Mouse (Mus musculus) lung, embryonic 14.5 days (tissue): ENCODE results near the gene Gcnt2. TPM values are rescaled to one million over a fixed set of nuclear protein-coding genes. Genes with fewer than 3 reads are reported as not detected.

ENCODE experiments used
- ATAC-seq: fragments of 200-750 bp; cut with Nextera tagmentation; 2 replicates; pipeline ENCODE4 v1.8.0; 2017; ENCODE audit warnings: mild to moderate bottlenecking, moderate TSS enrichment, moderate library complexity; ENCODE audit not compliant: insufficient read depth
- DNase-seq: peaks from one replicate; pipeline ENCODE4 v3.0.0-alpha.2; 2015
- H3K27ac ChIP-seq: fragments of 300-500 bp; sonication (generic); 2 replicates; pipeline ENCODE4 v1.5.1; 2014; ENCODE audit warnings: low read depth, mild to moderate bottlenecking, moderate library complexity
- H3K27me3 ChIP-seq: fragments of 300-500 bp; sonication (generic); 2 replicates; pipeline ENCODE4 v1.6.1; 2014; ENCODE audit warnings: low read length, control low read depth; ENCODE audit not compliant: insufficient read depth
- H3K36me3 ChIP-seq: fragments of 300-500 bp; sonication (generic); 2 replicates; pipeline ENCODE4 v1.6.1; 2014; ENCODE audit warnings: control low read depth; ENCODE audit not compliant: insufficient read depth
- H3K4me1 ChIP-seq: fragments of 300-500 bp; sonication (generic); 2 replicates; pipeline ENCODE4 v1.6.1; 2014; ENCODE audit warnings: antibody characterized with exemption, control low read depth; ENCODE audit not compliant: insufficient read depth
- H3K4me2 ChIP-seq: fragments of 300-500 bp; sonication (generic); 2 replicates; pipeline ENCODE4 v1.6.1; 2014; ENCODE audit warnings: mild to moderate bottlenecking
- H3K4me3 ChIP-seq: fragments of 300-500 bp; sonication (generic); 2 replicates; pipeline ENCODE4 v1.5.1; 2014; ENCODE audit warnings: low read depth, low read length
- H3K9ac ChIP-seq: fragments of 300-500 bp; sonication (generic); 2 replicates; pipeline ENCODE4 v1.6.1; 2014
- H3K9me3 ChIP-seq: fragments of 300-500 bp; sonication (generic); 2 replicates; pipeline ENCODE4 v1.6.1; 2016; ENCODE audit warnings: low read depth, low read length, control low read depth
- CTCF ChIP-seq: IDR thresholded peaks from 2 replicates; pipeline ENCODE4 v1.5.1; 2016; ENCODE audit warnings: antibody characterized with exemption, low read depth
- WGBS: fragments of 180-500 bp; shearing (Covaris S2); extraction: QIAGEN DNeasy Blood & Tissue Kit; methylation state at CpG from one replicate; pipeline ENCODE4 v1.1.7; 2014; 5-methylcytosine and 5-hydroxymethylcytosine counted together
- polyA plus RNA-seq: library from polyadenylated mRNA; unstranded; fragments of >200 nt; fragmentation: Nextera tagmentation; extraction: Ambion mirVana; gene quantifications from 2 replicates; pipeline ENCODE4 v1.2.1, GENCODE M21; 2014

The Gcnt2 gene
- polyA plus RNA-seq, 1 experiment from 2014 or later, result 2.5 TPM

- H3K4me1 ChIP-seq, result peaks cover 4% of the 10 kb centered on the region; the same call in 1 of the 2 replicates
- TF ChIP-seq CTCF, result no peak
- no peaks in the 10 kb centered on the region for H3K27me3 ChIP-seq
- WGBS, result 47% methylated on average over 5 of the region's 5 CpGs
- no peaks in the 10 kb centered on the region for H3K9me3 ChIP-seq
- no peak overlapping the region for H3K9ac ChIP-seq
- H3K4me3 ChIP-seq, result no peak overlapping the region
- H3K36me3 ChIP-seq, result no peaks in the 10 kb centered on the region
- no peak overlapping the region for H3K4me2 ChIP-seq
- no peak for ATAC-seq
- no peak for DNase-seq
- H3K27ac ChIP-seq, result no peak overlapping the region
Observed at GRCm38 (mm10) chr13:40943936-40944335, 84.4 kb downstream of the Gcnt2 start.

DNA sequence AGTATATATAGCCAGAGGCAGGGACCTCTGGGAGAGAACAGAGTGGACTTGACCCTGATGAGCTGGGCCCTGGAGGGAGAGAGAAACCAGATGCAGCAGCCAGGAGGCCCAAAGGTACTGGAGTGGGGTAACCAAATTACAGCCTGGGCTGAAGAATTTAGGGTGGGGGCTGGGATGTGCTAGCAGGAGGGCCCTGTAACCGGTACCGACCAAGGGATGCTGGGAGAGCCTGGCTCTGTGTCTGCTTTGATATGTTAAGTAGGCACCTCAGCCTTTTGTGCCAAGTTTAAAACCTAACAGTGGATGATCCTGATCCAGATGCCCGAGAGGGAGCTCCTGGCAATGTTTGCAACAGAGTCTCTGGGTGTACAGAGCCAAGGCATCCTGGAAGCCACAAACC is 84.8 kb downstream of the Gcnt2 start:
- H3K4me3 ChIP-seq, result no peak overlapping the region
- TF ChIP-seq CTCF, result no peak
- H3K27me3 ChIP-seq, result no peaks in the 10 kb centered on the region
- H3K4me1 ChIP-seq, result peaks cover 4% of the 10 kb centered on the region; the same call in 1 of the 2 replicates
- H3K9ac ChIP-seq, result no peak overlapping the region
- ATAC-seq, result no peak
- no peak for DNase-seq
- no peak overlapping the region for H3K4me2 ChIP-seq
- H3K36me3 ChIP-seq, result no peaks in the 10 kb centered on the region
- H3K27ac ChIP-seq, result no peak overlapping the region
- H3K9me3 ChIP-seq, result no peaks in the 10 kb centered on the region
- WGBS, result 33% methylated on average over 3 of the region's 3 CpGs

GRCm38 (mm10) chr13:40946513-40946912 is 87.0 kb downstream of the Gcnt2 start:
- Histone ChIP-seq H3K36me3 (no peaks in the 10 kb centered on the region), H3K4me3 (no peak overlapping the region), H3K4me2 (no peak overlapping the region), H3K4me1 (peaks cover 4% of the 10 kb centered on the region; the same call in 1 of the 2 replicates), H3K27ac (no peak overlapping the region), H3K27me3 (no peaks in the 10 kb centered on the region), H3K9ac (no peak overlapping the region), H3K9me3 (no peaks in the 10 kb centered on the region)
- no peak for TF ChIP-seq CTCF
- no peak for DNase-seq
- WGBS, result 63% methylated on average over 3 of the region's 3 CpGs
- ATAC-seq, result no peak

DNA sequence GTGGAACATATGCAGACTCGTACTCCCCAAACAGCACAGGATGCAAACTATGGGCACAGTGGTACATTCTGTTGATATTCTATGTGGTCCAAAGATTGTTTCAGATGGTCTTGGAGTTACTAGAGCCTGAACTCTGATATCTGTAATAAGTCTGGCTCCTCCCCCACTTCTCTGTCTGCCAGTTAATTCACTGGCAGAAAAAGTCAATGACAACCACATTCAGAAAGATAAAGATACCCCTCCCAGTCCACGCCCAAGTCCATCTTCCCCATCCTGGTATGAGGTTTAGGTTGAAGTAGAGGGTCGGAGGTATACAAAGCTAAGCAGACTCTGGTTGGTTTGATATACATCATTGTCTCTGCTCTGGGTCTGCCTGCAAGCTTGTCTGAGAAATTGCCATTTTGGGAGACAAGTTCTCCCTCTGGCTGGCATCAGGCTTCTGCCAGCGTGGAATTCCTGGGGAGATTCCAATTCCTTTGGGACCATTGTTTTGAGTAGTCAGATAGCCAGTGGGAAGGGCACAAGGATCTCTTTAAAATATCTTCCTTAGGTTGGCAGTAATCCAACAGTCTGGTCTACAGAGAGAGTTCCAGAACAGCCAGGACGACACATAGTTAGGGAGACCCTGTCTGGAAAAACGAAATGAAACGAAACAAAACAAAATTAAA is 88.1 kb downstream of the Gcnt2 start:
- H3K27ac ChIP-seq, result no peak overlapping the region
- no peaks in the 10 kb centered on the region for H3K27me3 ChIP-seq
- peaks cover 4% of the 10 kb centered on the region; the same call in 1 of the 2 replicates for H3K4me1 ChIP-seq
- H3K36me3 ChIP-seq, result no peaks in the 10 kb centered on the region
- no peak overlapping the region for H3K4me2 ChIP-seq
- WGBS, result 66% methylated on average over 7 of the region's 7 CpGs
- no peak for ATAC-seq
- no peak overlapping the region for H3K4me3 ChIP-seq
- no peak overlapping the region for H3K9ac ChIP-seq
- TF ChIP-seq CTCF, result no peak
- H3K9me3 ChIP-seq, result no peaks in the 10 kb centered on the region
- DNase-seq, result peak; percentile 17

DNA sequence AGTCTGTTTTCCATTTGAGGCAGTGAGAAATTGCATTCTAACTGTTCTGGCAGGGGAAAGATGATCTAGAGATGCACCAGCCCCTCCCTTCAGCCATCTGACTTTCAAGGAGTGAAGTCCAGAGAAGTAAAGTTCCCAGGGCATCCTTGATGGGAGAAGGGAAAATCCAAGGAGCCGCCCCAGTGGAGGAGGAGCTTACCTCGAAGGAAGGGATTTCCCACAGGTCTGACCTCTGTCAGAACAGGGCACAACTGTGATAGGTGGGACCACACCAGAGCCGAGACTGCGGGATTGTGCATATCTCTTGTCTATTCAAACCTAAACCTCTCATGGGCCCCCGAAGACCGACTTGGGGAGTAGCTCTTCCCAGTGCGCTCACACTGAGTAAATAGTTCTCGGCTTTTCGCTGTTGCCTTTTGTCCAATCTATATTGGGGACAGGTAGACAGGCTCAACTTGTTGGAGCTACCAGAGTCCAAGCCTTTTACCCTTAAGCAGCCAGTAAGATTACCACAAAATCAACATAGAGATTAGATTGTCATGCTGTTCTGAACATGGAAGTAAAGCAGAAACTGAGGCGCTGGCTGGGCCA is 91.9 kb downstream of the Gcnt2 start:
- no peak for ATAC-seq
- H3K9me3 ChIP-seq, result no peaks in the 10 kb centered on the region
- no peak overlapping the region for H3K27ac ChIP-seq
- H3K4me3 ChIP-seq, result no peak overlapping the region
- peaks cover 4% of the 10 kb centered on the region; the same call in 1 of the 2 replicates for H3K4me1 ChIP-seq
- no peak overlapping the region for H3K4me2 ChIP-seq
- no peaks in the 10 kb centered on the region for H3K27me3 ChIP-seq
- no peak for DNase-seq
- TF ChIP-seq CTCF, result no peak
- 65% methylated on average over 10 of the region's 10 CpGs for WGBS
- H3K36me3 ChIP-seq, result no peaks in the 10 kb centered on the region
- H3K9ac ChIP-seq, result no peak overlapping the region

GRCm38 (mm10) chr13:40953231-40953630 is 93.7 kb downstream of the Gcnt2 start:
- Histone ChIP-seq H3K27ac (no peak overlapping the region), H3K36me3 (no peaks in the 10 kb centered on the region), H3K4me1 (peaks cover 4% of the 10 kb centered on the region; the same call in 1 of the 2 replicates), H3K27me3 (no peaks in the 10 kb centered on the region), H3K9me3 (no peaks in the 10 kb centered on the region), H3K4me3 (no peak overlapping the region), H3K4me2 (no peak overlapping the region), H3K9ac (no peak overlapping the region)
- no peak for TF ChIP-seq CTCF
- ATAC-seq (no peak), DNase-seq (no peak)
- WGBS, result 58% methylated on average over 6 of the region's 6 CpGs

GRCm38 (mm10) chr13:40955773-40956172 is 96.2 kb downstream of the Gcnt2 start:
- H3K36me3 ChIP-seq, result no peaks in the 10 kb centered on the region
- ATAC-seq, result no peak

More at GRCm38 (mm10) chr13:40955773-40956172, 96.2 kb downstream of the Gcnt2 start:
- no peak for DNase-seq
- H3K4me2 ChIP-seq, result no peak overlapping the region
- no peak overlapping the region for H3K27ac ChIP-seq
- H3K9me3 ChIP-seq, result no peaks in the 10 kb centered on the region
- H3K27me3 ChIP-seq, result no peaks in the 10 kb centered on the region
- no peaks in the 10 kb centered on the region for H3K4me1 ChIP-seq
- no peak for TF ChIP-seq CTCF
- H3K9ac ChIP-seq, result no peak overlapping the region
- H3K4me3 ChIP-seq, result no peak overlapping the region
- WGBS, result 71% methylated on average over 7 of the region's 7 CpGs
